14 mouse cellular contexts compared by ENCODE assay signal in the genomic region with DNA sequence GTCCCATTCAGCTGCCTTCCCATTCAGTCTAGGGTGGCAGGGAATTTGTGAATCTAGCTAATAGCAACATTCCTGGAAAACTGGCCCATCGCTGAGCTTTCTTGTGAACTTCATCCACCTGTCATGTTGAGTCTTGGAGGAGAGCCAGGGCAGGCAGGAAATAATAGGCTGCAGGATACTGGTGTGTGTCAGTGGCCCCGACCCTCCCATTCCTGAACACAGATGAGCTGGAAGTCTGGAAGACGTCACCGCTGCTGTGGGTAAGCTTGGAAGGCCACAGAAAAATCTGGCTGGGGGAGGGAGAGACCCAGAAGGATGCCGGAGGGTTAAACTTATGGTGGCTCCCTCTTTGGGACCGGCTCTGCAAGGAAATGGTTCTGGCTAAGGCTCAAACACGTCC. TPM values are rescaled to one million over a fixed set of nuclear protein-coding genes. Genes with fewer than 3 reads are reported as not detected.
A peak's percentile ranks its signal among the peaks of the same experiment; 100 is the strongest.
DNase-seq lines count a peak whose midpoint lies in the region; ATAC-seq and TF ChIP-seq lines count a peak whose summit lies in the region.
"Had no signal": no experiment of that assay in that cellular context is flagged by ENCODE, and none has a peak within 500 bp of the region (broad histone marks: within the 10 kb centered on the region; RNA-seq: fewer than 3 reads in every experiment).

No protein-coding gene starts in this region.

- DNase-seq in gastrocnemius, adult 2 months = no peak
- DNase-seq in gastrocnemius, postnatal 10 days = no peak
- peak; percentile 19 for DNase-seq in liver
- peak; percentile 57 for DNase-seq in limb, embryonic 14.5 days (ENCODE audit: low spot score)
- no peak for DNase-seq in urinary bladder, postnatal 14 days (ENCODE audit: low spot score)
- DNase-seq: adrenal gland, adult 8-10 months; B cell, adult 2 months; cerebellum, adult 9-10 months; gastrocnemius, postnatal 36 days had no signal

- no peaks in the 10 kb centered on the region for H3K27me3 ChIP-seq in liver, embryonic 12.5 days (replicated peaks)
- H3K27me3 ChIP-seq in limb, embryonic 14.5 days (ENCODE audit: control insufficient read depth, insufficient read depth, low read length) = no peaks in the 10 kb centered on the region
- H3K27me3 ChIP-seq in stomach, embryonic 15.5 days (replicated peaks) = no peaks in the 10 kb centered on the region
- H3K27me3 ChIP-seq: liver, embryonic 15.5 days had no signal

- no peak for TF ChIP-seq CTCF in gastrocnemius, adult 2 months (IDR thresholded peaks at IDR 0.05)

- no peak overlapping the region for H3K9ac ChIP-seq in liver, embryonic 12.5 days
- no peak overlapping the region for H3K9ac ChIP-seq in limb, embryonic 14.5 days (ENCODE audit: low read depth, low read length, severe bottlenecking)
- H3K9ac ChIP-seq in stomach, embryonic 15.5 days = no peak overlapping the region
- H3K9ac ChIP-seq: liver, embryonic 15.5 days had no signal

- no peak for ATAC-seq in liver, embryonic 12.5 days
- peak; percentile 90 for ATAC-seq in limb, embryonic 14.5 days (ENCODE audit: low FRiP score, low read depth)
- ATAC-seq in stomach, embryonic 15.5 days (ENCODE audit: insufficient read depth, low FRiP score, low read depth) = peak; percentile 70
- no peak for ATAC-seq in megakaryocyte progenitor cell, adult 5-6 weeks (replicated peaks; ENCODE audit: poor library complexity)
- ATAC-seq: hindbrain, postnatal 0 days had no signal

- no peak for TF ChIP-seq POLR2A in limb, embryonic 14.5 days (IDR thresholded peaks at IDR 0.05; ENCODE audit: borderline replicate concordance, extremely low read depth, insufficient read depth, insufficient read length)

- H3K9me3 ChIP-seq in liver, embryonic 12.5 days (replicated peaks) = no peaks in the 10 kb centered on the region
- H3K9me3 ChIP-seq in limb, embryonic 14.5 days (ENCODE audit: control insufficient read depth, low read length) = no peaks in the 10 kb centered on the region
- H3K9me3 ChIP-seq in stomach, embryonic 15.5 days = no peaks in the 10 kb centered on the region
- H3K9me3 ChIP-seq: liver, embryonic 15.5 days had no signal

- H3K4me3 ChIP-seq in gastrocnemius, adult 2 months = no peak overlapping the region
- H3K4me3 ChIP-seq in liver, embryonic 12.5 days = no peak overlapping the region
- H3K4me3 ChIP-seq in limb, embryonic 14.5 days (replicated peaks; ENCODE audit: low read length) = no peak overlapping the region
- no peak overlapping the region for H3K4me3 ChIP-seq in stomach, embryonic 15.5 days (replicated peaks)
- H3K4me3 ChIP-seq: liver, embryonic 15.5 days had no signal

- no peak overlapping the region for H3K4me2 ChIP-seq in liver, embryonic 12.5 days
- H3K4me2 ChIP-seq in limb, embryonic 14.5 days (replicated peaks; ENCODE audit: low read depth, low read length, severe bottlenecking) = no peak overlapping the region
- no peak overlapping the region for H3K4me2 ChIP-seq in stomach, embryonic 15.5 days
- H3K4me2 ChIP-seq: liver, embryonic 15.5 days had no signal

- H3K27ac ChIP-seq in gastrocnemius, adult 2 months = peak overlapping the region; percentile 13; the same call in 1 of the 2 replicates
- H3K27ac ChIP-seq in liver, embryonic 12.5 days = no peak overlapping the region
- H3K27ac ChIP-seq in limb, embryonic 14.5 days (replicated peaks; ENCODE audit: low read depth, low read length) = no peak overlapping the region
- no peak overlapping the region for H3K27ac ChIP-seq in stomach, embryonic 15.5 days
- H3K27ac ChIP-seq: hindbrain, postnatal 0 days; liver, embryonic 15.5 days had no signal

- 52% methylated on average over 7 of the region's 7 CpGs for WGBS in liver, embryonic 12.5 days (ENCODE audit: insufficient replicate concordance)
- 32% methylated on average over 7 of the region's 7 CpGs for WGBS in limb, embryonic 14.5 days
- 24% methylated on average over 7 of the region's 7 CpGs for WGBS in stomach, embryonic 15.5 days

- intact Hi-C loops in gastrocnemius, adult 2 months (cut with DNase I) = no loop called here

- H3K4me1 ChIP-seq in liver, embryonic 12.5 days = no peaks in the 10 kb centered on the region
- H3K4me1 ChIP-seq in limb, embryonic 14.5 days (ENCODE audit: control insufficient read depth, insufficient read depth, low read length) = peaks cover 2% of the 10 kb centered on the region; the same call in 1 of the 2 replicates
- 0 out of 2 replicates have a peak, but pooled peaks cover 9% of the 10 kb centered on the region for H3K4me1 ChIP-seq in stomach, embryonic 15.5 days
- H3K4me1 ChIP-seq: liver, embryonic 15.5 days had no signal

- H3K36me3 ChIP-seq in liver, embryonic 12.5 days = no peaks in the 10 kb centered on the region
- H3K36me3 ChIP-seq in limb, embryonic 14.5 days (ENCODE audit: control insufficient read depth, insufficient read depth, low read length) = no peaks in the 10 kb centered on the region
- H3K36me3 ChIP-seq in stomach, embryonic 15.5 days = no peaks in the 10 kb centered on the region
- H3K36me3 ChIP-seq: liver, embryonic 15.5 days had no signal

RNA-seq across cellular contexts. Expression of a gene that starts 24.3 kb away (rescaled TPM):
- total RNA-seq in gastrocnemius, adult 2 months (2021) = 10 to 100 TPM in 1 of 2 experiments, 1 to 10 TPM in 1; 7.4 to 19.2 TPM
- 10 to 100 TPM; 19.2 to 22.5 TPM for total RNA-seq in gastrocnemius, postnatal 10 days (2021)
- polyA plus RNA-seq in liver, embryonic 12.5 days (2016; fragmentation: Nextera tagmentation; extraction: Ambion mirVana) = 0.43 and 0.55 TPM in 2 replicates
- polyA plus RNA-seq in limb, embryonic 14.5 days (2012; rRNA removed) = 12.6 and 16.4 TPM in 2 replicates
- polyA plus RNA-seq in limb, embryonic 14.5 days (2014; fragmentation: Nextera tagmentation; extraction: Ambion mirVana) = 20.1 and 23.9 TPM in 2 replicates
- polyA plus RNA-seq in stomach, embryonic 15.5 days (2015; fragmentation: Nextera tagmentation; extraction: Ambion mirVana) = 27.3 and 27.9 TPM in 2 replicates
- total RNA-seq in megakaryocyte progenitor cell, adult 5-6 weeks (2015) = 0.22 TPM in 1 of 2 replicates, not detected in the other
- 0.17 TPM in 1 of 2 replicates, not detected in the other for total RNA-seq in megakaryocyte progenitor cell, adult 5-6 weeks (2017)

RNA-seq across cellular contexts. Expression of a gene that starts 51.7 kb away (rescaled TPM):
- 1 to 10 TPM; 2.8 to 4.0 TPM for total RNA-seq in gastrocnemius, adult 2 months (2021)
- total RNA-seq in gastrocnemius, postnatal 10 days (2021) = 1 to 10 TPM; 2.3 to 3.1 TPM
- polyA plus RNA-seq in liver, embryonic 12.5 days (2016; fragmentation: Nextera tagmentation; extraction: Ambion mirVana) = 11.0 and 11.5 TPM in 2 replicates
- polyA plus RNA-seq in limb, embryonic 14.5 days (2012; rRNA removed) = 3.9 TPM in 2 replicates
- 2.3 and 2.8 TPM in 2 replicates for polyA plus RNA-seq in limb, embryonic 14.5 days (2014; fragmentation: Nextera tagmentation; extraction: Ambion mirVana)
- polyA plus RNA-seq in stomach, embryonic 15.5 days (2015; fragmentation: Nextera tagmentation; extraction: Ambion mirVana) = 13.9 and 15.8 TPM in 2 replicates
- 14.3 and 17.8 TPM in 2 replicates for total RNA-seq in megakaryocyte progenitor cell, adult 5-6 weeks (2015)
- 24.9 and 25.4 TPM in 2 replicates for total RNA-seq in megakaryocyte progenitor cell, adult 5-6 weeks (2017)

Comparison
In these comparisons a context has a peak if more than half of its experiments do, and no peak if none do; other contexts are left out.
1. DNase-seq: peak in liver (single experiment) and limb, embryonic 14.5 days (single experiment); none in gastrocnemius, adult 2 months (single experiment), gastrocnemius, postnatal 10 days (single experiment) and urinary bladder, postnatal 14 days (single experiment).
2. ATAC-seq: peak in limb, embryonic 14.5 days (single experiment) and stomach, embryonic 15.5 days (single experiment); none in liver, embryonic 12.5 days (single experiment) and megakaryocyte progenitor cell, adult 5-6 weeks (single experiment).
3. RNA of a gene that starts 24.3 kb away (total RNA-seq): 19.2 to 22.5 TPM in gastrocnemius, postnatal 10 days and 7.4 to 19.2 TPM in gastrocnemius, adult 2 months; 0.17 to 0.22 TPM in megakaryocyte progenitor cell, adult 5-6 weeks; every median in the first group is over 4 times any median in the second.